Mouse (Mus musculus) pancreas, adult 10 weeks (tissue): Measurements from ENCODE around the gene Serpinb3d. TPM values are rescaled to one million over a fixed set of nuclear protein-coding genes. Genes with fewer than 3 reads are reported as not detected.

Experiments
- polyA plus RNA-seq: library from polyadenylated mRNA; stranded (reverse); fragments of 350-450 nt; fragmentation: Illumina TruSeq; extraction: RNeasy Lipid Tissue Mini Kit (QIAGEN cat#74804); gene quantifications from one replicate; pipeline ENCODE4 v1.2.3, GENCODE M21; 2015; ENCODE audit warnings: low read depth, low replicate concordance; ENCODE audit not compliant: insufficient read depth

Gene Serpinb3d
- not detected for polyA plus RNA-seq

GRCm38 (mm10) chr1:107083406-107083805 lies at the start of gene Serpinb3d:
TSS of gene Serpinb3d (minus strand) at chr1:107083506.

GRCm38 (mm10) chr1:107052203-107052602 lies 31.1 kb downstream of the Serpinb3d start, which contains the start of gene Serpinb3a:
TSS of gene Serpinb3a (minus strand) at chr1:107052303.

Other genes starting within 250 kb of the Serpinb3d start
- gene Serpinb5, start 222.3 kb downstream of the Serpinb3d start, polyA plus RNA-seq: not detected
- not detected for gene Serpinb12, start 149.1 kb downstream of the Serpinb3d start, polyA plus RNA-seq
- gene Serpinb13, start 102.5 kb downstream of the Serpinb3d start, polyA plus RNA-seq: not detected
- gene Serpinb3a, start 31.2 kb downstream of the Serpinb3d start, polyA plus RNA-seq: not detected
- not detected for gene Serpinb3b, start 194.9 kb upstream of the Serpinb3d start, polyA plus RNA-seq
- not detected for gene Serpinb3c, start 194.9 kb upstream of the Serpinb3d start, polyA plus RNA-seq